7 mouse cellular contexts compared by ENCODE assay signal in the genomic region with DNA sequence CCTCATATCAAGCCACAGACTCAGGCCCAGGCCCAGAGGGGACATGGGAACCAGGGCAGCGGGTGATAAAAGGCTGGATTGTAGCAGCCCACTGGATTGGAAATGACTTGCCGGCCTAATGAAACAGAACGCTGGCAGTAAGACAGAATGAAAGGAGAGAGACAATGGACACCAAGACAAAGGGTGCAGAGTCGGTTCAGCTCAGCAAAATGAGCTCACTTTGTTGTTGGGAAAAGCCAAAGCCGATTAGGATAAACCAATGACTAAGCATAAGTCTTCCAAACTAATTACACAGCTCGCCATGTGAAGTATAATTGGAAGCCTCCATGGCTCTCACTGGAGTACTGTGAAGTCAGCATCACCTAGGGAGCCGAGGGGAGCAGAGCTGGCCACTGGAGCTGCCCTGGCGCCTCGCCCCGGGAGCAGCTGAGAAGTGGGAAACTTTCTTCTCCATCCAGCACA.
DNase-seq lines count a peak whose midpoint lies in the region; ATAC-seq and TF ChIP-seq lines count a peak whose summit lies in the region.

No protein-coding gene starts in this region.

- peaks cover 38% of the 10 kb centered on the region for H3K36me3 ChIP-seq in E14TG2a.4 (ENCODE audit: insufficient read depth, low read length)
- peaks cover 2% of the 10 kb centered on the region; the same call in 1 of the 2 replicates for H3K36me3 ChIP-seq in ES-Bruce4 (ENCODE audit: control insufficient read depth, insufficient read depth, low read length, poor library complexity, severe bottlenecking)

- H3K9me3 ChIP-seq in E14TG2a.4 (ENCODE audit: low read length): no peaks in the 10 kb centered on the region
- H3K9me3 ChIP-seq in ES-Bruce4 (replicated peaks; ENCODE audit: control insufficient read depth, insufficient read depth, low read length, poor library complexity, severe bottlenecking): no peaks in the 10 kb centered on the region

- TF ChIP-seq EP300 in ES-Bruce4 (IDR thresholded peaks at IDR 0.05; ENCODE audit: insufficient read depth, low read depth, low read length): 0 out of 2 replicates have a peak, but pooled peaks have one; percentile 39

- H3K9ac ChIP-seq in ES-Bruce4 (ENCODE audit: low read depth, poor library complexity, severe bottlenecking): peak overlapping the region; percentile 32

- H3K4me3 ChIP-seq in E14TG2a.4 (replicated peaks; ENCODE audit: low read length): peak overlapping the region; percentile 72
- H3K4me3 ChIP-seq in ES-Bruce4 (ENCODE audit: low read depth, low read length): no peak overlapping the region

- TF ChIP-seq CTCF in E14TG2a.4 (conservative IDR thresholded peaks at IDR 0.05; ENCODE audit: low read length) (no peak), ES-Bruce4 (IDR thresholded peaks at IDR 0.05; ENCODE audit: low read depth, low read length) (no peak)

- DNase-seq in gastrocnemius, adult 18-20 months (ENCODE audit: low spot score): peak; percentile 54
- DNase-seq in layer of hippocampus, adult 9-11 months: peak; percentile 65
- DNase-seq in retina, embryonic 14.5 days (ENCODE audit: low spot score): peak; percentile 94
- no peak for DNase-seq in B cell, adult 2 months

- ATAC-seq in megakaryocyte-erythroid progenitor cell, adult 5-6 weeks (replicated peaks; ENCODE audit: low FRiP score, low TSS enrichment, poor library complexity, severe bottlenecking): no peak

- peak overlapping the region; percentile 93 for H3K27ac ChIP-seq in ES-Bruce4 (ENCODE audit: insufficient read depth, low read length)

- H3K4me1 ChIP-seq in E14TG2a.4 (replicated peaks; ENCODE audit: low read depth, low read length) (peaks cover 92% of the 10 kb centered on the region), ES-Bruce4 (ENCODE audit: control insufficient read depth, insufficient read depth, low read length) (peaks cover 7% of the 10 kb centered on the region)

- TF ChIP-seq POLR2A in ES-Bruce4 (IDR thresholded peaks at IDR 0.05; ENCODE audit: insufficient read depth, low read length): no peak

- H3K27me3 ChIP-seq in E14TG2a.4 (ENCODE audit: insufficient read depth, low read length): no peaks in the 10 kb centered on the region
- no peaks in the 10 kb centered on the region for H3K27me3 ChIP-seq in ES-Bruce4 (ENCODE audit: control insufficient read depth, insufficient read depth, low read length, poor library complexity, severe bottlenecking)

Comparison
In these comparisons a context has a peak if more than half of its experiments do, and no peak if none do; other contexts are left out.
1. DNase-seq: peak in gastrocnemius, adult 18-20 months (single experiment), layer of hippocampus, adult 9-11 months (single experiment) and retina, embryonic 14.5 days (single experiment); none in B cell, adult 2 months (0 of 2).